Mouse (Mus musculus) ES-E14 (cell line): ENCODE measurements at regions not wholly inside any gene's neighbourhood (a gene's known extent, or its start where the extent isn't known, plus 50 kb on each side); places are given as distances from the start of the nearest gene placed in this dataset.
"Not testable (repeated sequence)": the region's sequence is repeated elsewhere in the genome, so short reads cannot be mapped to it uniquely, and the experiment has no call there.

Experiments used
- DNase-seq: peaks from one replicate; pipeline ENCODE4 v3.0.0-alpha.2; 2013; ENCODE audit warnings: low read depth, low spot score
- H3K27ac ChIP-seq: 2 replicates; pipeline ENCODE4 v1.5.1; 2012; ENCODE audit warnings: low read depth, mild to moderate bottlenecking, low read length, moderate library complexity, mixed read lengths; ENCODE audit not compliant: poor library complexity, insufficient read depth, severe bottlenecking
- H3K36me3 ChIP-seq: 2 replicates; pipeline ENCODE4 v1.6.1; 2012; ENCODE audit warnings: mild to moderate bottlenecking, low read length, moderate library complexity, mixed read lengths; ENCODE audit not compliant: control insufficient read depth, poor library complexity, insufficient read depth, severe bottlenecking
- H3K4me1 ChIP-seq, 2 experiments: fragments of 150-350 bp in 1 of 2; sonication (generic) in 1 of 2; 2 replicates each; pipeline ENCODE4 v1.6.1; 2012; ENCODE audit warnings: low read length in 2 of 2, mild to moderate bottlenecking in 1 of 2, mixed read lengths in 1 of 2; ENCODE audit not compliant: control insufficient read depth in 2 of 2, insufficient read depth in 2 of 2, poor library complexity in 1 of 2
- H3K4me3 ChIP-seq, 2 experiments: fragments of 150-350 bp in 1 of 2; sonication (generic) in 1 of 2; 2 replicates each; pipeline ENCODE4 v1.5.1; 2012; ENCODE audit warnings: low read length in 2 of 2, low read depth in 1 of 2, mild to moderate bottlenecking in 1 of 2, mixed read lengths in 1 of 2; ENCODE audit not compliant: insufficient read depth in 1 of 2, poor library complexity in 1 of 2, severe bottlenecking in 1 of 2
- H3K9ac ChIP-seq: 2 replicates; pipeline ENCODE4 v1.6.1; 2012; ENCODE audit warnings: low read depth, mild to moderate bottlenecking, low read length, mixed read lengths; ENCODE audit not compliant: poor library complexity, insufficient read depth, severe bottlenecking
- H3K9me3 ChIP-seq: fragments of 150-350 bp; sonication (generic); 2 replicates; pipeline ENCODE4 v1.6.1; 2012; ENCODE audit warnings: low read depth, mild to moderate bottlenecking, low read length; ENCODE audit not compliant: control insufficient read depth, insufficient read depth
- CHD2 ChIP-seq: IDR thresholded peaks from 2 replicates; pipeline ENCODE4 v1.6.1; 2014; ENCODE audit warnings: mild to moderate bottlenecking, low read depth, low read length, inconsistent platforms
- HCFC1 ChIP-seq: IDR thresholded peaks from 2 replicates; pipeline ENCODE4 v1.6.1; 2012; ENCODE audit warnings: low read length, inconsistent platforms, borderline replicate concordance; ENCODE audit not compliant: insufficient read depth
- MAFK ChIP-seq: IDR thresholded peaks from 2 replicates; pipeline ENCODE4 v1.6.1; 2014; ENCODE audit warnings: mild to moderate bottlenecking, low read depth, low read length, inconsistent platforms; ENCODE audit not compliant: insufficient read depth
- ZC3H11A ChIP-seq: IDR thresholded peaks from 2 replicates; pipeline ENCODE4 v1.6.1; 2012; ENCODE audit warnings: low read depth, mild to moderate bottlenecking, inconsistent platforms, low read length, borderline replicate concordance
- ZNF384 ChIP-seq: IDR thresholded peaks from 2 replicates; pipeline ENCODE4 v1.6.1; 2012; ENCODE audit warnings: low read depth, low read length, inconsistent platforms
- in situ Hi-C, 2 experiments: fragments of 600-800 bp; cut with MboI; formaldehyde crosslinking; loops; one replicate each; pipeline ENCODE4 v1.15.1; 2025; ENCODE audit warnings: low sequenced_read_pairs in 2 of 2, inconsistent platforms in 1 of 2; ENCODE audit not compliant: unreplicated experiment in 2 of 2

DNA sequence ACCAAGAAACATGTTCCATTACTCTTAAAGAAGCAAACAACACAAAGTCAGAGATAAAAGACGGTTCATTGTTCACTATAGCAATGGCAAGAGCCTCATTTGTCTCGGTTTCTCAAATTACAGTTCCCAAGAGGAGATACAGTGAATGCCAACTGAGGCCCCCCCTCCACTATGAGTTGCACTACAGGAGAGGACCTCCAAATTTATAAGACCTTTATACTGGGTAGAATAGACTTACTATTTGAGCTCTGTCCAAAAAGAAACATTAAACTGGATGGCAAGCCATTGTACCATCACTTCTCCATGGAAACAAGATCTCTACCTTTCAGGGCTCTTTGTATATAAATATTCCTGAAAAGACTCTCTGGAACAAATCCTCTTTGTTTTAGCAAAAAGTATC lies 66.4 kb downstream of the Fundc1 start:
- Histone ChIP-seq H3K27ac (no peak overlapping the region), H3K9ac (no peak overlapping the region), H3K4me1 (no peaks in the 10 kb centered on the region), H3K4me3 (no peak overlapping the region), H3K36me3 (no peaks in the 10 kb centered on the region), H3K9me3 (no peaks in the 10 kb centered on the region)
- TF ChIP-seq CHD2 (no peak), MAFK (no peak), ZNF384 (no peak), HCFC1 (no peak), ZC3H11A (no peak)
- no peak for DNase-seq
- in situ Hi-C loops: no loop called here

DNA sequence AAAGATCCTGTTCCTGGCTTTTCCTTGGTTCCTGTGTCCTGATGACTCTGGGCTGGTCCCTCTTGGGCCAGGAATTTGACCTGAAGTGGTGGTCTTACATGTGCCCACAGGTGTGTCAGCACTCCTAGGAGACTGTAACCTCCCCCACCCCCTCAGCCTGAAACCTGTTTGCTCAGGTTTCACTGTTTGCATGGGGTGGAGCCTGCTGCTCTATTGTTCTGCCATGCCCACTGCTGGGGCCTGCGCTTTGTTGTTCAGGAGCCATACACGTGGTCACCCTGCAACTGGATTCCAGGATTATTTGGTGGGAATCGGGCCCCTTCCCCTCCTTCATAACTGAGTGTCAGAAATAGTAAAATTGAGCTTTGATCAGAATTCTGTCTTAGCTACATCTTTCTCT lies 99.0 kb downstream of the Fundc1 start:
- H3K4me3 ChIP-seq, H3K4me1 ChIP-seq, in situ Hi-C loops, H3K36me3 ChIP-seq, H3K27ac ChIP-seq, H3K9ac ChIP-seq, H3K9me3 ChIP-seq: not testable (repeated sequence)
- DNase-seq: peak; percentile 9

DNA sequence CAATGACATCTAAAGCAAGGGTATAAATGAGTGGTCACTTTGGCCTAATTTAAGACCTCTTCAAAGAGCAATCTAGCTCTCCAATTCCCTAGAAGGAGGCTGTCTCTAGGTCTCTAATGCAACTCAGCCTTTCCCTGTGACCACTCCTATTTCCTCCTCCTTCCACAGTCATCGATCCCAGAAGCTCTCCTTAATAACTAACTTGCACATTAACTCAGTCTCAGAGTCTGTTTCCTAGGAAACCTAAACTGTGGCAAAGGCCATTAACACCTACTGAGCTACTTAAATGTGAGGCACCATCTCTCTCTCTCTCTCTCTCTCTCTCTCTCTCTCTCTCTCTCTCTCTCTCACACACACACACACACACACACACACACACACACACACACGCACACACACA lies 115.6 kb downstream of the Fundc1 start:
- no peak for DNase-seq
- H3K4me1 ChIP-seq: no peaks in the 10 kb centered on the region
- no peaks in the 10 kb centered on the region for H3K36me3 ChIP-seq
- H3K9ac ChIP-seq: no peak overlapping the region
- no peak overlapping the region for H3K27ac ChIP-seq
- no peak overlapping the region for H3K4me3 ChIP-seq
- TF ChIP-seq HCFC1: no peak
- in situ Hi-C loops: no loop called here
- no peaks in the 10 kb centered on the region for H3K9me3 ChIP-seq

DNA sequence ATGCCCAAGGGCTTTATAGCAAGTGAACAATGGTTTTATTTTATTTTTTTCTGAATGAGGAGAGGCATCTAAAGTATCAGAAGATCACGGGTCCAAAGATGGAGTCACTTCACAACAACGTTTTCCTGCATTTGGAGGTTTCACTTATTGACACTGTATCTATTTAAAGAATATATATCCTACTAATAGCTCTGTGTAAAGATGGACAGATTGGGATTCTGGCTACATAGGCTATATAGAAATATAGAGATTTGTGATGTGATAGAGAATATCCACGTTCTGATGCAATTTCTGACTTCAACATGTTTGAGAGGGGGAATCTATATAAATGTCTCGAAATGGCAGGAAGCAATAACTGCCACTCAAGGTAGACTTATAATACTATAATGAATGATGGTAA lies 96.0 kb upstream of the Efhc2 start:
- in situ Hi-C loops: no loop called here
- no peaks in the 10 kb centered on the region for H3K9me3 ChIP-seq
- no peaks in the 10 kb centered on the region for H3K4me1 ChIP-seq
- H3K27ac ChIP-seq: no peak overlapping the region
- DNase-seq: no peak
- H3K4me3 ChIP-seq: no peak overlapping the region
- no peak overlapping the region for H3K9ac ChIP-seq
- no peaks in the 10 kb centered on the region for H3K36me3 ChIP-seq
- no peak for TF ChIP-seq MAFK

DNA sequence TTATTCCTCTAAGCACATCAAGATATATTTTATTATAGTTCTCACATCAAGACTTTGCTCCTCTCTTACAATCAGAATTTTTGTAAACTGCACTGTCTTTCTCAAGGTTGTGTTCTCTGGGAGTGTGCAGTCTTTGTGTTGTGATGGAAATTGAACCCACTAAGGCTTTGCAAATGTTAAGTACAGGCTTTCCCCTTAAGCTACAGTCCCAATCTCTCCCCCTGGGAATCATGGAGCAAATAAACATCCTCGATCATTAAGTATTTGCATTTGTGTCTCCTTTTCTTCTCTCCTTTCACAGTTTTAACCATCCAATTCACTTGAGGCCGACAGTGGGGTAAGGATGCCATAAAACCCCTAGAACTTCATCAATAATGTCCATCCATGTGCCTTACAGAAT lies 85.1 kb upstream of the Efhc2 start:
- Histone ChIP-seq H3K9me3 (no peaks in the 10 kb centered on the region), H3K36me3 (no peaks in the 10 kb centered on the region), H3K9ac (no peak overlapping the region), H3K27ac (no peak overlapping the region), H3K4me1 (no peaks in the 10 kb centered on the region), H3K4me3 (no peak overlapping the region)
- in situ Hi-C loops: no loop called here
- TF ChIP-seq HCFC1 (no peak), ZC3H11A (no peak), CHD2 (no peak), ZNF384 (no peak), MAFK (no peak)
- DNase-seq: peak; percentile 27
